Mouse (Mus musculus) thymus, adult 18-20 months (tissue): ENCODE data around the gene Faf1.

Experiments
- DNase-seq, 2 experiments: peaks; one replicate each; pipeline ENCODE4 v3.0.0; 2022; ENCODE audit warnings: mixed read lengths in 2 of 2

Gene Faf1

GRCm38 (mm10) chr4:109936557-109936956 lies 260.2 kb downstream of the Faf1 start:
- no peak for DNase-seq

GRCm38 (mm10) chr4:109939291-109939690 lies 262.9 kb downstream of the Faf1 start:
- no peak for DNase-seq

- DNase-seq = no peak
These were observed 269.2 kb downstream of the Faf1 start for GRCm38 (mm10) chr4:109945554-109945953.

- no peak for DNase-seq
These were observed 272.9 kb downstream of the Faf1 start for GRCm38 (mm10) chr4:109949307-109949706.

GRCm38 (mm10) chr4:109953509-109953908 lies 277.1 kb downstream of the Faf1 start:
- no peak for DNase-seq

GRCm38 (mm10) chr4:109960201-109960935 lies 284.0 kb downstream of the Faf1 start:
- no peak for DNase-seq

- no peak for DNase-seq
These were observed 287.3 kb downstream of the Faf1 start for GRCm38 (mm10) chr4:109963570-109964279.

GRCm38 (mm10) chr4:109969561-109969960 lies 293.2 kb downstream of the Faf1 start:
- DNase-seq = no peak

- DNase-seq = no peak
These were observed 297.7 kb downstream of the Faf1 start for GRCm38 (mm10) chr4:109973991-109974654.

GRCm38 (mm10) chr4:109974655-109975380 lies 298.4 kb downstream of the Faf1 start:
- no peak for DNase-seq

GRCm38 (mm10) chr4:109975381-109976240 lies 299.2 kb downstream of the Faf1 start:
- DNase-seq = no peak

- DNase-seq = no peak
These were observed 300.1 kb downstream of the Faf1 start for GRCm38 (mm10) chr4:109976273-109977147.

- no peak for DNase-seq
These were observed 301.0 kb downstream of the Faf1 start, which contains the start of gene Dmrta2 for GRCm38 (mm10) chr4:109977148-109978067. Gene Dmrta2 (plus strand): TSS chr4:109978053.

GRCm38 (mm10) chr4:109978068-109978857 lies 301.9 kb downstream of the Faf1 start:
- no peak for DNase-seq

- no peak for DNase-seq
These were observed 302.5 kb downstream of the Faf1 start for GRCm38 (mm10) chr4:109978858-109979340.

GRCm38 (mm10) chr4:109979461-109980320 lies 303.3 kb downstream of the Faf1 start:
- no peak for DNase-seq

- no peak for DNase-seq
These were observed 304.1 kb downstream of the Faf1 start for GRCm38 (mm10) chr4:109980321-109981082.
